ENCODE assay signal across 22 mouse cellular contexts in the genomic region with DNA sequence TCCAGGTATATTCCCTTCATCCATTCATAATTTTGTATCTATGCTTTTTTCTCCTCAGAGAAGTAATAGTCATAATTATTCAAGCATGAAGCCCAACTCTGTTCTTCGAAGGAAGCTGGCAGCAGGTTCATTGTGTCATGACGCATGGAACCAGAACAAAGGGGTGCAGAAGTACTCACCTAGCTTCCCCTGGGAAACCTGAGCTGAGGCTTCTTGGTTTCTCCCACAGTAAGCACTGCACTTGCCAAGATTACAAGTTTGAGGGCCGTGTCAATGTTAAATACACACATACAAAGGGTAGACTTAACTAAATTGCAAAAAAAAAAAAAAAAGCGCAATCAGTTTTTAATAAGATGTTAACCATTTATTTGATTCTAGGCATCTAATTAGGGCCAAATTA. TPM values are rescaled to one million over a fixed set of nuclear protein-coding genes. Genes with fewer than 3 reads are reported as not detected.
A peak's percentile ranks its signal among the peaks of the same experiment; 100 is the strongest.
DNase-seq lines count a peak whose midpoint lies in the region; ATAC-seq and TF ChIP-seq lines count a peak whose summit lies in the region.
"Had no signal": no experiment of that assay in that cellular context is flagged by ENCODE, and none has a peak within 500 bp of the region (broad histone marks: within the 10 kb centered on the region; RNA-seq: fewer than 3 reads in every experiment).

No protein-coding gene starts in this region.

- H3K4me2 ChIP-seq in forebrain, embryonic 11.5 days (ENCODE audit: low read depth, low read length, severe bottlenecking): peak overlapping the region; percentile 26; the same call in 1 of the 2 replicates
- H3K4me2 ChIP-seq in forebrain, embryonic 15.5 days (replicated peaks): no peak overlapping the region
- no peak overlapping the region for H3K4me2 ChIP-seq in lung, postnatal 0 days (replicated peaks; ENCODE audit: low read depth, low read length)
- no peak overlapping the region for H3K4me2 ChIP-seq in embryonic facial prominence, embryonic 14.5 days (ENCODE audit: low read depth, low read length)
- H3K4me2 ChIP-seq in midbrain, embryonic 15.5 days: peak overlapping the region; percentile 90; the same call in 1 of the 2 replicates
- H3K4me2 ChIP-seq: liver, embryonic 11.5 days; lung, embryonic 14.5 days had no signal

- H3K36me3 ChIP-seq in forebrain, embryonic 11.5 days (ENCODE audit: control insufficient read depth, insufficient read depth, low read length): no peaks in the 10 kb centered on the region
- no peaks in the 10 kb centered on the region for H3K36me3 ChIP-seq in forebrain, embryonic 15.5 days
- no peaks in the 10 kb centered on the region for H3K36me3 ChIP-seq in lung, postnatal 0 days (ENCODE audit: insufficient read depth, low read length)
- no peaks in the 10 kb centered on the region for H3K36me3 ChIP-seq in embryonic facial prominence, embryonic 14.5 days (ENCODE audit: control insufficient read depth, insufficient read depth, low read length)
- H3K36me3 ChIP-seq in midbrain, embryonic 15.5 days (replicated peaks): no peaks in the 10 kb centered on the region
- H3K36me3 ChIP-seq: heart, embryonic 10.5 days; limb, embryonic 10.5 days had no signal

- no peaks in the 10 kb centered on the region for H3K9me3 ChIP-seq in forebrain, embryonic 11.5 days (ENCODE audit: control insufficient read depth, low read length)
- H3K9me3 ChIP-seq in forebrain, embryonic 15.5 days: no peaks in the 10 kb centered on the region
- no peaks in the 10 kb centered on the region for H3K9me3 ChIP-seq in lung, postnatal 0 days (ENCODE audit: low read length)
- H3K9me3 ChIP-seq in embryonic facial prominence, embryonic 14.5 days (ENCODE audit: control insufficient read depth, low read length): no peaks in the 10 kb centered on the region
- no peaks in the 10 kb centered on the region for H3K9me3 ChIP-seq in midbrain, embryonic 15.5 days
- H3K9me3 ChIP-seq: heart, embryonic 10.5 days; limb, embryonic 10.5 days had no signal

- no peak for DNase-seq in forebrain, embryonic 11.5 days (ENCODE audit: low spot score)
- DNase-seq in lung, postnatal 0 days (ENCODE audit: low spot score): peak; percentile 18
- DNase-seq in lung, adult 2 months: no peak
- peak; percentile 71 for DNase-seq in embryonic facial prominence, embryonic 14.5 days (ENCODE audit: low spot score)
- no peak for DNase-seq in adrenal gland, adult 18-20 months (ENCODE audit: low spot score in 2 of 2)
- DNase-seq: adrenal gland, adult 2 months; cerebellum, postnatal 14 days; gastrocnemius, postnatal 36 days; heart, postnatal 10 days; kidney, adult 9 months; lung, embryonic 14.5 days; right cerebral cortex, postnatal 4 days; thymus, postnatal 25 days had no signal

- no peak for TF ChIP-seq POLR2A in lung, adult 2 months (IDR thresholded peaks at IDR 0.05; ENCODE audit: borderline replicate concordance, extremely low read depth, low read depth, low read length)

- no peak overlapping the region for H3K9ac ChIP-seq in forebrain, embryonic 11.5 days (ENCODE audit: low read length)
- no peak overlapping the region for H3K9ac ChIP-seq in forebrain, embryonic 15.5 days (replicated peaks)
- no peak overlapping the region for H3K9ac ChIP-seq in lung, postnatal 0 days (replicated peaks; ENCODE audit: low read depth)
- no peak overlapping the region for H3K9ac ChIP-seq in embryonic facial prominence, embryonic 14.5 days (ENCODE audit: low read depth, low read length)
- H3K9ac ChIP-seq in midbrain, embryonic 15.5 days: no peak overlapping the region
- H3K9ac ChIP-seq: lung, embryonic 14.5 days had no signal

- TF ChIP-seq EP300 in lung, postnatal 0 days (IDR thresholded peaks at IDR 0.05): no peak

- WGBS in forebrain, embryonic 11.5 days: 37% methylated on average over 4 of the region's 4 CpGs
- WGBS in forebrain, embryonic 15.5 days: 36% methylated on average over 4 of the region's 4 CpGs
- WGBS in lung, postnatal 0 days: 81% methylated on average over 4 of the region's 4 CpGs
- WGBS in lung, adult 2 months: 79% methylated on average over 4 of the region's 4 CpGs
- WGBS in embryonic facial prominence, embryonic 14.5 days: 73% methylated on average over 4 of the region's 4 CpGs
- 37% methylated on average over 4 of the region's 4 CpGs for WGBS in midbrain, embryonic 15.5 days

- no peak for ATAC-seq in forebrain, embryonic 11.5 days (replicated peaks; ENCODE audit: low FRiP score)
- ATAC-seq in forebrain, embryonic 15.5 days (replicated peaks): no peak
- no peak for ATAC-seq in lung, postnatal 0 days
- ATAC-seq in embryonic facial prominence, embryonic 14.5 days (ENCODE audit: low read depth): peak; percentile 42; the same call in 1 of the 2 replicates
- no peak for ATAC-seq in midbrain, embryonic 15.5 days (replicated peaks)

- peaks cover 9% of the 10 kb centered on the region; the same call in 1 of the 2 replicates for H3K4me1 ChIP-seq in forebrain, embryonic 11.5 days (replicated peaks; ENCODE audit: control insufficient read depth, insufficient read depth, low read length)
- peaks cover 23% of the 10 kb centered on the region for H3K4me1 ChIP-seq in forebrain, embryonic 15.5 days
- H3K4me1 ChIP-seq in lung, postnatal 0 days (ENCODE audit: insufficient read depth, low read depth, low read length): peaks cover 4% of the 10 kb centered on the region; the same call in 1 of the 2 replicates
- no peaks in the 10 kb centered on the region; the same call in 1 of the 2 replicates for H3K4me1 ChIP-seq in lung, adult 2 months (ENCODE audit: control insufficient read depth, insufficient read depth, low read length)
- peaks cover 7% of the 10 kb centered on the region for H3K4me1 ChIP-seq in embryonic facial prominence, embryonic 14.5 days (ENCODE audit: control insufficient read depth, insufficient read depth, low read length)
- peaks cover 28% of the 10 kb centered on the region for H3K4me1 ChIP-seq in midbrain, embryonic 15.5 days

- no peak overlapping the region for H3K4me3 ChIP-seq in forebrain, embryonic 11.5 days (ENCODE audit: low read depth, low read length)
- H3K4me3 ChIP-seq in forebrain, embryonic 15.5 days: no peak overlapping the region
- no peak overlapping the region for H3K4me3 ChIP-seq in lung, postnatal 0 days (ENCODE audit: low read depth, low read length)
- no peak overlapping the region for H3K4me3 ChIP-seq in lung, adult 2 months (replicated peaks; ENCODE audit: extremely low read depth, low read depth, low read length)
- no peak overlapping the region for H3K4me3 ChIP-seq in embryonic facial prominence, embryonic 14.5 days (ENCODE audit: low read depth, low read length)
- H3K4me3 ChIP-seq in midbrain, embryonic 15.5 days: no peak overlapping the region
- H3K4me3 ChIP-seq: erythroblast, embryonic 14.5 days; heart, embryonic 10.5 days; layer of hippocampus, adult 2 months; limb, embryonic 10.5 days; myocyte had no signal

- TF ChIP-seq CTCF in lung, postnatal 0 days (IDR thresholded peaks at IDR 0.05): no peak
- TF ChIP-seq CTCF in lung, adult 2 months (IDR thresholded peaks at IDR 0.05; ENCODE audit: insufficient read depth, low read length): no peak

- no peaks in the 10 kb centered on the region for H3K27me3 ChIP-seq in forebrain, embryonic 11.5 days (ENCODE audit: control insufficient read depth, insufficient read depth, low read length)
- no peaks in the 10 kb centered on the region for H3K27me3 ChIP-seq in forebrain, embryonic 15.5 days
- H3K27me3 ChIP-seq in lung, postnatal 0 days (replicated peaks; ENCODE audit: insufficient read depth, low read length): no peaks in the 10 kb centered on the region
- no peaks in the 10 kb centered on the region for H3K27me3 ChIP-seq in embryonic facial prominence, embryonic 14.5 days (replicated peaks; ENCODE audit: control insufficient read depth, insufficient read depth, low read length)
- H3K27me3 ChIP-seq in midbrain, embryonic 15.5 days (replicated peaks): no peaks in the 10 kb centered on the region
- H3K27me3 ChIP-seq: CH12.LX had no signal

- H3K27ac ChIP-seq in forebrain, embryonic 11.5 days (ENCODE audit: low read depth, low read length): no peak overlapping the region; the same call in 1 of the 2 replicates
- H3K27ac ChIP-seq in forebrain, embryonic 15.5 days (replicated peaks): no peak overlapping the region
- no peak overlapping the region for H3K27ac ChIP-seq in lung, postnatal 0 days (ENCODE audit: low read length)
- H3K27ac ChIP-seq in embryonic facial prominence, embryonic 14.5 days (replicated peaks; ENCODE audit: low read depth, low read length): no peak overlapping the region
- no peak overlapping the region for H3K27ac ChIP-seq in midbrain, embryonic 15.5 days
- H3K27ac ChIP-seq: heart, embryonic 10.5 days; layer of hippocampus, adult 2 months; limb, embryonic 10.5 days had no signal

RNA-seq across cellular contexts. Expression of gene Plch1, which starts 3.0 kb away (rescaled TPM):
- 27.5 and 27.6 TPM in 2 replicates for polyA plus RNA-seq in forebrain, embryonic 11.5 days (2014; fragmentation: Nextera tagmentation; extraction: Ambion mirVana)
- 6.1 and 6.4 TPM in 2 replicates for polyA plus RNA-seq in forebrain, embryonic 15.5 days (2015; fragmentation: Nextera tagmentation; extraction: Ambion mirVana)
- 1.00 and 1.5 TPM in 2 replicates for polyA plus RNA-seq in lung, postnatal 0 days (2015; fragmentation: Nextera tagmentation; extraction: Ambion mirVana)
- 0.83 and 1.2 TPM in 2 replicates for polyA plus RNA-seq in lung, adult 2 months (2012; rRNA removed)
- polyA plus RNA-seq in embryonic facial prominence, embryonic 14.5 days (2014; fragmentation: Nextera tagmentation; extraction: Ambion mirVana): 2.4 and 2.8 TPM in 2 replicates
- 9.9 and 11.0 TPM in 2 replicates for polyA plus RNA-seq in midbrain, embryonic 15.5 days (2015; fragmentation: Nextera tagmentation; extraction: Ambion mirVana)
- total RNA-seq in adrenal gland, adult 18-20 months (2021): under 1 TPM in 1 of 2 experiments, not detected in 1; 0.06 TPM
- total RNA-seq: adrenal gland, adult 2 months; gastrocnemius, postnatal 36 days had no signal
- polyA plus RNA-seq: adrenal gland, adult 2 months; erythroblast, embryonic 14.5 days had no signal

RNA-seq across cellular contexts. Expression of gene E130311K13Rik, which starts 33.0 kb away (rescaled TPM):
- 3.0 and 4.0 TPM in 2 replicates for polyA plus RNA-seq in forebrain, embryonic 11.5 days (2014; fragmentation: Nextera tagmentation; extraction: Ambion mirVana)
- polyA plus RNA-seq in forebrain, embryonic 15.5 days (2015; fragmentation: Nextera tagmentation; extraction: Ambion mirVana): 6.6 TPM in 2 replicates
- polyA plus RNA-seq in lung, postnatal 0 days (2015; fragmentation: Nextera tagmentation; extraction: Ambion mirVana): 6.4 and 6.6 TPM in 2 replicates
- 2.5 and 3.4 TPM in 2 replicates for polyA plus RNA-seq in lung, adult 2 months (2012; rRNA removed)
- 7.0 and 8.5 TPM in 2 replicates for polyA plus RNA-seq in embryonic facial prominence, embryonic 14.5 days (2014; fragmentation: Nextera tagmentation; extraction: Ambion mirVana)
- polyA plus RNA-seq in midbrain, embryonic 15.5 days (2015; fragmentation: Nextera tagmentation; extraction: Ambion mirVana): 5.7 and 7.8 TPM in 2 replicates
- total RNA-seq in adrenal gland, adult 18-20 months (2021): 1 to 10 TPM; 7.0 to 8.1 TPM
- polyA plus RNA-seq: erythroblast, embryonic 14.5 days had no signal

Comparison
In these comparisons a context has a peak if more than half of its experiments do, and no peak if none do; other contexts are left out.
1. DNase-seq: peak in lung, postnatal 0 days (single experiment) and embryonic facial prominence, embryonic 14.5 days (single experiment); none in forebrain, embryonic 11.5 days (single experiment), lung, adult 2 months (single experiment) and adrenal gland, adult 18-20 months (0 of 2).
2. H3K4me2 ChIP-seq: peak in forebrain, embryonic 11.5 days (single experiment) and midbrain, embryonic 15.5 days (single experiment); none in forebrain, embryonic 15.5 days (single experiment), lung, postnatal 0 days (single experiment) and embryonic facial prominence, embryonic 14.5 days (single experiment).